Mouse (Mus musculus) adrenal gland (tissue): ENCODE measurements around the gene Sin3a.

Experiments used
- intact Hi-C: fragments of 180-260 bp; cut with DNase I; formaldehyde crosslinking; loops from one replicate; pipeline ENCODE4 v1.15.1; 2025
- long read RNA-seq, 2 experiments: library from polyadenylated mRNA; unstranded; transcript quantifications; one replicate each; pipeline ENCODE4 v2.0.0; 2020; ENCODE audit warnings: borderline replicate concordance in 1 of 2; ENCODE audit not compliant: insufficient replicate concordance in 1 of 2

Gene Sin3a
- long read RNA-seq, experiment 1, partial matches to known transcripts, result 7 of 8 reads
- long read RNA-seq, experiment 1, other reads (novel, unspliced or antisense), result 1 of 8 reads
- long read RNA-seq, experiment 2, partial matches to known transcripts, result 3 of 3 reads
- long read RNA-seq, experiment 2, other reads (novel, unspliced or antisense), result 0 of 3 reads

GRCm38 (mm10) chr9:57071801-57072351, at the start of gene Sin3a:
Sin3a (plus strand) TSS chr9:57072040.
- intact Hi-C loops, result loop anchor here (5.0 kb wide), 1 partner anchor 60 kb away; the partner anchor contains the start of gene Man2c1

- intact Hi-C loops, result no loop called here
Measured at GRCm38 (mm10) chr9:57031756-57032155, 40.1 kb upstream of the Sin3a start.

- intact Hi-C loops, result loop anchor here (5.0 kb wide), 1 partner anchor 76 kb away; the partner anchor contains the start of gene Man2c1
Measured at GRCm38 (mm10) chr9:57056237-57056636, 15.6 kb upstream of the Sin3a start.

- intact Hi-C loops, result loop anchor here (10.0 kb wide), 1 partner anchor 51 kb away; no protein-coding TSS in a partner anchor
Measured at GRCm38 (mm10) chr9:57064164-57064563, 7.7 kb upstream of the Sin3a start.

- intact Hi-C loops, result loop anchor here (10.0 kb wide), 1 partner anchor 47 kb away; no protein-coding TSS in a partner anchor
Measured at GRCm38 (mm10) chr9:57068266-57068665, 3.6 kb upstream of the Sin3a start.

DNA sequence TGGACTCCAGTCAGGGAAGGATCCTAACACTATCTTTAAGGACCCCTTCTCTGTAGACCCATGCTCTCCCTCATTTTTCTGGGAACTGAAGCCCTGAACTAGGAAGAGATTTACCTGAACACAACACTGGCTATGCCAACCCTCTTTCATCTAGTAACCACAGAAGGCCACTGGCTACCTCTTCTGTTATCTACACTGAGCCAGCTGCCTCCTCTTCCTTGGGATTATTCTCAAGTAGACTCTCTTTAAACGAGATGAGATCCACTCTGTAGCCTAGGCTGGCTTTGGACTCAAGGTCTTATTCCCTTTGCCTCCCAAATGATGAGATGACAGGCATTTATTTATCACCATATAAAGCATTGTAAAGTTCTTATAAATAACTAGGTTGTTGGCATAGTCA, 1.6 kb upstream of the Sin3a start:
- intact Hi-C loops, result loop anchor here (5.0 kb wide), 1 partner anchor 62 kb away; the partner anchor contains the start of gene Man2c1

- intact Hi-C loops, result loop anchor here (5.0 kb wide), 1 partner anchor 61 kb away; the partner anchor contains the start of gene Man2c1
Measured at GRCm38 (mm10) chr9:57070800-57071545, 867 bp upstream of the Sin3a start.

DNA sequence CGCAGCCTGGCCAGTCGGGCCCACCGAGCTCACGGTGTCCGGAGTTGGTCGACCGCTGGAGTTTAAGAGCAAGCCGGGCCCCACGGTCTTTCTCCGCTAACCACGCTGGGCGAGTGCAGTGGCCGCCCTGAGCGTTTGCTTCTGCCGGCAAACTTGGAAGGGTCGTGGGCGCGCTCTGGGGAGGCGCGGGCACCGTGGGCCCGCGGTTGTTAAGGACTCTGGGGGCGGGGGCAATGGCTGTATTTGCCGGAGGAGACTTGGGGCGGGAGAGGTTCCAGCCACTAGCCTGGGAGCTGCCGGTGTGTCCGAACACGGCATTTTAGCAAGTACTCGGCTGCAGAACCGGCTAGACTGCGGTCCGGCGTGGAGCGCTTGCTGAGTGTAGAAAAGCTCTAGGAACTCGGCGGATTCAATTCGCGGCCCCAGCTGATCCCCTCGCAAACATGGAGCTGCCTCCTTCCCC, 717 bp downstream of the Sin3a start:
- intact Hi-C loops, result loop anchor here (5.0 kb wide), 1 partner anchor 60 kb away; the partner anchor contains the start of gene Man2c1

GRCm38 (mm10) chr9:57072989-57073789, 1.3 kb downstream of the Sin3a start:
- intact Hi-C loops, result loop anchor here (5.0 kb wide), 1 partner anchor 59 kb away; the partner anchor contains the start of gene Man2c1

- intact Hi-C loops, result loop anchor here (5.0 kb wide), 1 partner anchor 59 kb away; the partner anchor contains the start of gene Man2c1
Measured at GRCm38 (mm10) chr9:57073790-57074094, 1.9 kb downstream of the Sin3a start.

DNA sequence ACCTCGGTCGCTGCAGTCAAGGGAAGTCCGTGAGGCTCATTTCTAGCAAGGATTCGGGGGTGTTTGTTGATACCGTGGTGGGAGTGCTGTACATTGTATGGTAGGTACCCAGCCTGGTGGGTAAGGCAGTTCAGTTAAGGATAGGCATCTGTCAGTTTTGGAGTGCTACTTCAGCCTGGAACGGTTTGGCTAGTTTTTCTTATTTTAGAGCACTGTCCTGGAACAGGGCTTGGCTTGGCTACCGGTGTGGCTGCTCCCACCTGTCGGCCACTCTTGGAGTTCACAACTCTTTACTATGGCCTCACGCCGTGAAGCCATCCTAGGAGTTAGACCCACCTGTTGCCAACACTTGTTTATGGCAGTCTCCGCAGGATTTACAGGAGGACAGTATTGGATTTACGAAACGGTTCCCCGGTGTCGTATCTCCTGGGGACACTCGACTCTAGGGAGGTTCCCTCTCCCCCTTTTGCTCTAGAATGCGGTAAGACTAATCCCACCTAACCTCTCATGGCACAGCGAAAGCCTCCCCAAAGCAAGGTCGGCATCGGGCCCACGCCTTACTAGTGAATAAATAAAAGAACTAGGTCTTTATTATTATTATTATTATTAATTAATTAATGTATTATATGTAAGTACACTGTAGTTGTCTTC, 2.5 kb downstream of the Sin3a start:
- intact Hi-C loops, result loop anchor here (5.0 kb wide), 1 partner anchor 58 kb away; the partner anchor contains the start of gene Man2c1

DNA sequence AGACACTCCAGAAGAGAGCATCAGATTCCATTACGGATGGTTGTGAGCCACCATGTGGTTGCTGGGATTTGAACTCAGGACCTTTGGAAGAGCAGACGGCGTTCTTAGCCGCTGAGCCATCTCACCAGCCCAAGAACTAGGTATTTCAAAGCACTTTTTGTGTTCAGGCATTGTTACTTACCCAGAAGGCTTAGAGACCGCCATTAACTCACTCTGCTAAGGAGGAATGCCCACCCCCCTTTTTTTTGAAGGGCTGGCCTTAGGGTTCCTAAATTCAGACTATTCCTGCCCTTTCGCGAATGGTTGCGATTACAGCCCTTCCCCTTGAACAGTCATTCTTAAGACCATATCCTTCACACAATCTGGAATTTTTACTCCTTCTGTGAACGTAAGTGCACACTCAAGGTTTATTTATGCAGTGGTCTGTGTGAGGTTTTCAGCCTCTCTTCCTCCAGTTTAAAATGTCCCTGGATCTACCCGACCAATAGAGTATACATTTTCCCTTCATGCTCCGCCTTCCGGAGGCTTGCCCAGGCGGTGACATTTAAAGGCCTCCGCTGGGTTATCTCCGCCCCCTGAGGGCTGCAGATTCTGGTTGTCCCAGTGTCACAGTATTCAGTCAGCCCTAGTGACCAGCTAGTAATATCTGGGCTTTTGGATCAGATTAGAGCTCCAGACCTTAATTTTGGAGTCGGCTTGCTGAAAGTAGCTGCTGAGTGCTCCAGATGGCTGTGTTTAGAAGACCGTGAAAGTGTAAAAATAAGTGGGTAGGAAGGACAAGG, 3.2 kb downstream of the Sin3a start:
- intact Hi-C loops, result loop anchor here (5.0 kb wide), 1 partner anchor 57 kb away; the partner anchor contains the start of gene Man2c1

GRCm38 (mm10) chr9:57075681-57076381, 4.0 kb downstream of the Sin3a start:
- intact Hi-C loops, result no loop called here

DNA sequence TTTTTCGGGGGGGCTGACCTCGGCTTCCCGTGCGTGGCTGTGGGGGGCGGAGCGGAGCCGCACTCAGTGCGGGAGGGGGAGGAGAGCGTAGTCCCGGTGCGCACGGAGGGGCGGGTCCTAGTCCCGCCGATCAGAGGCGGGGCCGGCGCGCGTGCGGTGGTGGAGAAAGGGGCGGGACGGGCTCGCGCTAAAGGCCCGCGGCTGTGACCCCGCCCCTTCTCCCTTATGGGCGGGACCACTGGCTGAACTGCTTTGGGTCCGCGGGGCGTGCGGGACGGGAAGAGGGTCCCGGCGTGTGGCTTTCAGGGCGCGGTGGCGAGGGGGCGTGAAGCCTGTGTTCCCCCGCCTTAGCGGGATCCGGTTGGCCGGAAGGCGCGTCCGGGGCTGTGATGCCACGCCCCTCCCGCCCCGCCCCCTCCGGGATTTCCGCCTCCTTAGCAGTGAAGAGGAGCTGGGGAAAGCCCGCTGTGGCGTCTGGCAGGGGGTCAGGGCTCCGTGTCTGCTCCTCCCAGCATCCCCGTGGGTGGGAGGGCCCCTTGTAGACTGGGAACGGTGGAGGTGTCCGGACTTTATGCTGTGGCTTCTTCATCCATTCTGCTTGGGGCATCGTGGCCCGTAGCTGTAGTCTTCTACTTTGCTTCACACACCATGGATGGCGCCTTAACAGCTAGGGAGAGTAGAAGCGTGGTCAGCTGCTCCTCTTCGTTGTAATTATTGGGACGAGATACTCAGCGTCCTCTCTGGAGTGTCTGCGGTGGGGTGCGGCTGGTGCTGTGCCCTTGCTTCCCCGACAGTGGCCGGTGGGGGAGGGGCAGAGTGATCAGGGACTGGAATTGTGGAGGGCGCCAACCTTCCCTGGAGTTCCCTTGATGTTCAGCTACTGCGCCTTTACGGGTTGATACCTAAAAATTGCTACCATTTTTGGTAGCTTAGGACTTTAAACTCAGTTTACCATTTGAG, 5.1 kb downstream of the Sin3a start:
- intact Hi-C loops, result no loop called here

GRCm38 (mm10) chr9:57082236-57082635, 10.4 kb downstream of the Sin3a start:
- intact Hi-C loops, result no loop called here

- intact Hi-C loops, result loop anchor here (10.0 kb wide), 1 partner anchor 53 kb away; no protein-coding TSS in a partner anchor
Measured at GRCm38 (mm10) chr9:57117261-57117755, 45.5 kb downstream of the Sin3a start.

- intact Hi-C loops, result loop anchor here (5.0 kb wide), 4 partner anchors 57 to 202 kb away; partner anchors contain the start of genes Sin3a, Snupn and Snx33
Measured at GRCm38 (mm10) chr9:57129641-57130040, 57.8 kb downstream of the Sin3a start.
